Mouse (Mus musculus): ENCODE measurements around the gene Exosc10. TPM values are rescaled to one million over a fixed set of nuclear protein-coding genes. Genes with fewer than 3 reads are reported as not detected.

Gene Exosc10
- polyA plus RNA-seq, 1 experiment from 2014 or later: 99.7 TPM

GRCm38 (mm10) chr4:148586648-148587047, 28.4 kb downstream of the Exosc10 start:
- Histone ChIP-seq H3K27me3 (replicated peaks; ENCODE audit: control insufficient read depth, insufficient read depth, low read length) (no peaks in the 10 kb centered on the region), H3K36me3 (ENCODE audit: control insufficient read depth, insufficient read depth, low read length) (peaks cover 23% of the 10 kb centered on the region), H3K9me3 (replicated peaks; ENCODE audit: control insufficient read depth, low read length) (no peaks in the 10 kb centered on the region), H3K4me1 (ENCODE audit: control insufficient read depth, insufficient read depth, low read length) (0 out of 2 replicates have a peak, but pooled peaks cover 2% of the 10 kb centered on the region), H3K4me2 (ENCODE audit: low read length) (no peak overlapping the region), H3K27ac (ENCODE audit: low read depth, low read length) (no peak overlapping the region), H3K9ac (ENCODE audit: low read length) (no peak overlapping the region), H3K4me3 (ENCODE audit: low read depth, low read length) (no peak overlapping the region)
- ATAC-seq (no peak), DNase-seq (ENCODE audit: low spot score) (no peak)
- WGBS: 86% methylated on average over 9 of the region's 9 CpGs

GRCm38 (mm10) chr4:148588793-148589192, 30.6 kb downstream of the Exosc10 start:
- Histone ChIP-seq H3K27me3 (replicated peaks; ENCODE audit: control insufficient read depth, insufficient read depth, low read length) (no peaks in the 10 kb centered on the region), H3K9me3 (replicated peaks; ENCODE audit: control insufficient read depth, low read length) (no peaks in the 10 kb centered on the region), H3K36me3 (ENCODE audit: control insufficient read depth, insufficient read depth, low read length) (peaks cover 8% of the 10 kb centered on the region), H3K4me1 (ENCODE audit: control insufficient read depth, insufficient read depth, low read length) (peaks cover 9% of the 10 kb centered on the region), H3K27ac (ENCODE audit: low read depth, low read length) (no peak overlapping the region), H3K9ac (ENCODE audit: low read length) (no peak overlapping the region), H3K4me3 (ENCODE audit: low read depth, low read length) (no peak overlapping the region), H3K4me2 (ENCODE audit: low read length) (no peak overlapping the region)
- no peak for ATAC-seq
- WGBS: 72% methylated on average over 9 of the region's 9 CpGs
- DNase-seq (ENCODE audit: low spot score): peak; percentile 27

- Histone ChIP-seq H3K4me3 (ENCODE audit: low read depth, low read length) (no peak overlapping the region), H3K4me2 (ENCODE audit: low read length) (no peak overlapping the region), H3K9ac (ENCODE audit: low read length) (no peak overlapping the region), H3K36me3 (ENCODE audit: control insufficient read depth, insufficient read depth, low read length) (peaks cover 14% of the 10 kb centered on the region), H3K27ac (ENCODE audit: low read depth, low read length) (no peak overlapping the region), H3K9me3 (replicated peaks; ENCODE audit: control insufficient read depth, low read length) (no peaks in the 10 kb centered on the region), H3K27me3 (replicated peaks; ENCODE audit: control insufficient read depth, insufficient read depth, low read length) (no peaks in the 10 kb centered on the region), H3K4me1 (ENCODE audit: control insufficient read depth, insufficient read depth, low read length) (peaks cover 9% of the 10 kb centered on the region)
- WGBS: 58% methylated on average over 7 of the region's 8 CpGs
- DNase-seq (ENCODE audit: low spot score) (peak; percentile 39), ATAC-seq (no peak)
Measured at GRCm38 (mm10) chr4:148589565-148589964, 31.3 kb downstream of the Exosc10 start.

GRCm38 (mm10) chr4:148590421-148591170, 32.4 kb downstream of the Exosc10 start:
- H3K27me3 ChIP-seq (replicated peaks; ENCODE audit: control insufficient read depth, insufficient read depth, low read length): no peaks in the 10 kb centered on the region
- peak overlapping the region; percentile 89 for H3K4me2 ChIP-seq (ENCODE audit: low read length)
- H3K9me3 ChIP-seq (replicated peaks; ENCODE audit: control insufficient read depth, low read length): no peaks in the 10 kb centered on the region
- H3K36me3 ChIP-seq (ENCODE audit: control insufficient read depth, insufficient read depth, low read length): peaks cover 25% of the 10 kb centered on the region
- DNase-seq (ENCODE audit: low spot score) (no peak), ATAC-seq (peak; percentile 15)
- H3K4me3 ChIP-seq (ENCODE audit: low read depth, low read length): peak overlapping the region; percentile 90
- peak overlapping the region; percentile 74 for H3K27ac ChIP-seq (ENCODE audit: low read depth, low read length)
- peaks cover 9% of the 10 kb centered on the region for H3K4me1 ChIP-seq (ENCODE audit: control insufficient read depth, insufficient read depth, low read length)
- H3K9ac ChIP-seq (ENCODE audit: low read length): peak overlapping the region; percentile 58
- WGBS: 7% methylated on average over 18 of the region's 18 CpGs

GRCm38 (mm10) chr4:148591171-148591630, 33.0 kb downstream of the Exosc10 start, which contains the start of gene Srm:
Gene Srm (plus strand): TSS chr4:148591503.
- peak within 1 kb of the TSS; percentile 89 for H3K4me2 ChIP-seq (ENCODE audit: low read length)
- peak within 1 kb of the TSS; percentile 78 for H3K9ac ChIP-seq (ENCODE audit: low read length)
- ATAC-seq: peak; percentile 99
- DNase-seq (ENCODE audit: low spot score): peak; percentile 99
- peaks cover 31% of the 10 kb centered on the region for H3K36me3 ChIP-seq (ENCODE audit: control insufficient read depth, insufficient read depth, low read length)
- no peaks in the 10 kb centered on the region for H3K27me3 ChIP-seq (replicated peaks; ENCODE audit: control insufficient read depth, insufficient read depth, low read length)
- no peaks in the 10 kb centered on the region for H3K9me3 ChIP-seq (replicated peaks; ENCODE audit: control insufficient read depth, low read length)
- peak within 1 kb of the TSS; percentile 90 for H3K4me3 ChIP-seq (ENCODE audit: low read depth, low read length)
- under 1% methylated on average over 33 of the region's 50 CpGs for WGBS
- H3K27ac ChIP-seq (ENCODE audit: low read depth, low read length): peak within 1 kb of the TSS; percentile 74
- H3K4me1 ChIP-seq (ENCODE audit: control insufficient read depth, insufficient read depth, low read length): peaks cover 9% of the 10 kb centered on the region

- WGBS: under 1% methylated on average over 53 of the region's 53 CpGs
- no peaks in the 10 kb centered on the region for H3K27me3 ChIP-seq (replicated peaks; ENCODE audit: control insufficient read depth, insufficient read depth, low read length)
- no peaks in the 10 kb centered on the region for H3K9me3 ChIP-seq (replicated peaks; ENCODE audit: control insufficient read depth, low read length)
- peak overlapping the region; percentile 90 for H3K4me3 ChIP-seq (ENCODE audit: low read depth, low read length)
- H3K9ac ChIP-seq (ENCODE audit: low read length): peak overlapping the region; percentile 78
- H3K27ac ChIP-seq (ENCODE audit: low read depth, low read length): peak overlapping the region; percentile 74
- no peak for DNase-seq (ENCODE audit: low spot score)
- H3K4me2 ChIP-seq (ENCODE audit: low read length): peak overlapping the region; percentile 89
- ATAC-seq: peak; percentile 54
- H3K36me3 ChIP-seq (ENCODE audit: control insufficient read depth, insufficient read depth, low read length): peaks cover 37% of the 10 kb centered on the region
- peaks cover 9% of the 10 kb centered on the region for H3K4me1 ChIP-seq (ENCODE audit: control insufficient read depth, insufficient read depth, low read length)
Measured at GRCm38 (mm10) chr4:148591637-148592380, 33.6 kb downstream of the Exosc10 start.

- H3K27ac ChIP-seq (ENCODE audit: low read depth, low read length): no peak overlapping the region
- DNase-seq (ENCODE audit: low spot score): no peak
- ATAC-seq: no peak
- peaks cover 9% of the 10 kb centered on the region for H3K4me1 ChIP-seq (ENCODE audit: control insufficient read depth, insufficient read depth, low read length)
- H3K36me3 ChIP-seq (ENCODE audit: control insufficient read depth, insufficient read depth, low read length): peaks cover 42% of the 10 kb centered on the region
- no peaks in the 10 kb centered on the region for H3K27me3 ChIP-seq (replicated peaks; ENCODE audit: control insufficient read depth, insufficient read depth, low read length)
- no peak overlapping the region for H3K4me3 ChIP-seq (ENCODE audit: low read depth, low read length)
- H3K4me2 ChIP-seq (ENCODE audit: low read length): no peak overlapping the region
- 94% methylated on average over 11 of the region's 11 CpGs for WGBS
- no peaks in the 10 kb centered on the region for H3K9me3 ChIP-seq (replicated peaks; ENCODE audit: control insufficient read depth, low read length)
- H3K9ac ChIP-seq (ENCODE audit: low read length): no peak overlapping the region
Measured at GRCm38 (mm10) chr4:148593996-148594395, 35.8 kb downstream of the Exosc10 start.

GRCm38 (mm10) chr4:148595916-148596315, 37.7 kb downstream of the Exosc10 start:
- Histone ChIP-seq H3K4me3 (ENCODE audit: low read depth, low read length) (no peak overlapping the region), H3K27ac (ENCODE audit: low read depth, low read length) (no peak overlapping the region), H3K9me3 (replicated peaks; ENCODE audit: control insufficient read depth, low read length) (no peaks in the 10 kb centered on the region), H3K27me3 (replicated peaks; ENCODE audit: control insufficient read depth, insufficient read depth, low read length) (no peaks in the 10 kb centered on the region), H3K4me1 (ENCODE audit: control insufficient read depth, insufficient read depth, low read length) (peaks cover 6% of the 10 kb centered on the region), H3K9ac (ENCODE audit: low read length) (no peak overlapping the region), H3K4me2 (ENCODE audit: low read length) (no peak overlapping the region), H3K36me3 (ENCODE audit: control insufficient read depth, insufficient read depth, low read length) (peaks cover 42% of the 10 kb centered on the region)
- WGBS: 24% methylated on average over 6 of the region's 6 CpGs
- ATAC-seq (no peak), DNase-seq (ENCODE audit: low spot score) (peak; percentile 43)
